In genomic region chrX:102666641-102667040, GRCm38 (mm10) we compare ENCODE assay signal across 50 mouse cellular contexts. TPM values are rescaled to one million over a fixed set of nuclear protein-coding genes. Genes with fewer than 3 reads are reported as not detected.
"Had no signal": no experiment of that assay in that cellular context is flagged by ENCODE, and none has a peak within 500 bp of the region (broad histone marks: within the 10 kb centered on the region; RNA-seq: fewer than 3 reads in every experiment).

No protein-coding gene starts in this region.

- H3K9me3 ChIP-seq: heart, embryonic 13.5 days; heart, embryonic 15.5 days; hindbrain, embryonic 10.5 days; hindbrain, embryonic 12.5 days; hindbrain, embryonic 13.5 days; hindbrain, embryonic 15.5 days; intestine, embryonic 15.5 days; kidney, embryonic 15.5 days had no signal

- H3K4me1 ChIP-seq: heart, embryonic 13.5 days; heart, embryonic 15.5 days; hindbrain, embryonic 10.5 days; hindbrain, embryonic 12.5 days; hindbrain, embryonic 13.5 days; hindbrain, embryonic 15.5 days; intestine, embryonic 15.5 days; kidney, embryonic 15.5 days had no signal

- H3K4me2 ChIP-seq: heart, embryonic 13.5 days; heart, embryonic 15.5 days; hindbrain, embryonic 12.5 days; hindbrain, embryonic 13.5 days; hindbrain, embryonic 14.5 days; hindbrain, embryonic 15.5 days; intestine, embryonic 15.5 days; kidney, embryonic 15.5 days had no signal

- DNase-seq: heart, postnatal 10 days; heart, postnatal 14 days; heart, postnatal 36 days; heart, postnatal 4 days; kidney, adult 11 months; kidney, adult 18-20 months; kidney, adult 2 months; kidney, adult 8-10 months; kidney, adult 9 months; kidney, postnatal 10 days; kidney, postnatal 14 days; kidney, postnatal 25 days; kidney, postnatal 36 days; kidney, postnatal 4 days; layer of hippocampus, adult 9-11 months; layer of hippocampus, postnatal 36 days had no signal

- H3K4me3 ChIP-seq: heart, embryonic 13.5 days; heart, embryonic 15.5 days; hindbrain, embryonic 10.5 days; hindbrain, embryonic 12.5 days; hindbrain, embryonic 13.5 days; hindbrain, embryonic 15.5 days; intestine, embryonic 15.5 days; kidney, embryonic 15.5 days; layer of hippocampus, adult 2 months; left cerebral cortex, adult 2 months had no signal

- ATAC-seq: hindbrain, embryonic 16.5 days; hindbrain, postnatal 0 days; inflammation-experienced regulatory T-cells, adult 6 months; intestine, embryonic 15.5 days; intestine, embryonic 16.5 days; intestine, postnatal 0 days had no signal

- H3K36me3 ChIP-seq: heart, embryonic 13.5 days; heart, embryonic 15.5 days; hindbrain, embryonic 10.5 days; hindbrain, embryonic 12.5 days; hindbrain, embryonic 13.5 days; hindbrain, embryonic 15.5 days; intestine, embryonic 15.5 days; kidney, embryonic 15.5 days had no signal

- H3K9ac ChIP-seq: heart, embryonic 13.5 days; heart, embryonic 15.5 days; hindbrain, embryonic 12.5 days; hindbrain, embryonic 13.5 days; hindbrain, embryonic 14.5 days; hindbrain, embryonic 15.5 days; intestine, embryonic 15.5 days; kidney, embryonic 15.5 days had no signal

- H3K27me3 ChIP-seq: heart, embryonic 15.5 days; hindbrain, embryonic 13.5 days; hindbrain, embryonic 15.5 days; intestine, embryonic 15.5 days had no signal

- H3K27ac ChIP-seq: heart, embryonic 13.5 days; heart, embryonic 15.5 days; hindbrain, embryonic 10.5 days; hindbrain, embryonic 12.5 days; hindbrain, embryonic 13.5 days; hindbrain, embryonic 14.5 days; hindbrain, embryonic 15.5 days; hindbrain, postnatal 0 days; intestine, embryonic 15.5 days; kidney, embryonic 15.5 days; kidney, postnatal 0 days; layer of hippocampus, adult 2 months; left cerebral cortex, adult 2 months had no signal

RNA-seq across cellular contexts. Expression of gene Gm3880, which starts 20.1 kb away (rescaled TPM):
- total RNA-seq: heart, postnatal 10 days; heart, postnatal 14 days; heart, postnatal 25 days; heart, postnatal 36 days; heart, postnatal 4 days; hematopoietic stem cell, adult 5-6 weeks; hindbrain, postnatal 0 days; layer of hippocampus, adult 18-20 months; layer of hippocampus, adult 2 months; layer of hippocampus, adult 8-10 months; layer of hippocampus, postnatal 10 days; layer of hippocampus, postnatal 14 days; layer of hippocampus, postnatal 25 days; layer of hippocampus, postnatal 36 days; left cerebral cortex, adult 18-20 months; left cerebral cortex, adult 2 months; left cerebral cortex, adult 8-10 months had no signal
- polyA plus RNA-seq: heart, embryonic 13.5 days; heart, embryonic 14.5 days; heart, embryonic 15.5 days; heart, embryonic 16.5 days; heart, postnatal 0 days; hindbrain, embryonic 10.5 days; hindbrain, embryonic 11.5 days; hindbrain, embryonic 12.5 days; hindbrain, embryonic 13.5 days; hindbrain, embryonic 14.5 days; hindbrain, embryonic 15.5 days; hindbrain, embryonic 16.5 days; hindbrain, postnatal 0 days; inflammation-experienced regulatory T-cells, adult 6 months; intestine, embryonic 14.5 days; intestine, embryonic 15.5 days; intestine, embryonic 16.5 days; intestine, postnatal 0 days; kidney, adult 2 months; kidney, embryonic 14.5 days; kidney, embryonic 15.5 days; kidney, embryonic 16.5 days; kidney, postnatal 0 days; large intestine, adult 2 months had no signal

RNA-seq across cellular contexts. Expression of gene Gm9112, which starts 40.8 kb away (rescaled TPM):
- total RNA-seq: heart, postnatal 10 days; heart, postnatal 14 days; heart, postnatal 25 days; heart, postnatal 36 days; heart, postnatal 4 days; hematopoietic stem cell, adult 5-6 weeks; hindbrain, postnatal 0 days; layer of hippocampus, adult 18-20 months; layer of hippocampus, adult 2 months; layer of hippocampus, adult 8-10 months; layer of hippocampus, postnatal 10 days; layer of hippocampus, postnatal 14 days; layer of hippocampus, postnatal 25 days; layer of hippocampus, postnatal 36 days; left cerebral cortex, adult 18-20 months; left cerebral cortex, adult 2 months; left cerebral cortex, adult 8-10 months had no signal
- polyA plus RNA-seq: heart, embryonic 13.5 days; heart, embryonic 14.5 days; heart, embryonic 15.5 days; heart, embryonic 16.5 days; heart, postnatal 0 days; hindbrain, embryonic 10.5 days; hindbrain, embryonic 11.5 days; hindbrain, embryonic 12.5 days; hindbrain, embryonic 13.5 days; hindbrain, embryonic 14.5 days; hindbrain, embryonic 15.5 days; hindbrain, embryonic 16.5 days; hindbrain, postnatal 0 days; inflammation-experienced regulatory T-cells, adult 6 months; intestine, embryonic 14.5 days; intestine, embryonic 15.5 days; intestine, postnatal 0 days; kidney, adult 2 months; kidney, embryonic 14.5 days; kidney, embryonic 15.5 days; kidney, embryonic 16.5 days; kidney, postnatal 0 days; large intestine, adult 2 months had no signal

RNA-seq across cellular contexts. Expression of gene Dmrtc1b, which starts 41.0 kb away (rescaled TPM):
- total RNA-seq: heart, postnatal 10 days; heart, postnatal 14 days; heart, postnatal 25 days; heart, postnatal 36 days; heart, postnatal 4 days; hematopoietic stem cell, adult 5-6 weeks; hindbrain, postnatal 0 days; layer of hippocampus, adult 18-20 months; layer of hippocampus, adult 2 months; layer of hippocampus, adult 8-10 months; layer of hippocampus, postnatal 10 days; layer of hippocampus, postnatal 14 days; layer of hippocampus, postnatal 25 days; layer of hippocampus, postnatal 36 days; left cerebral cortex, adult 18-20 months; left cerebral cortex, adult 2 months; left cerebral cortex, adult 8-10 months had no signal
- polyA plus RNA-seq: heart, embryonic 13.5 days; heart, embryonic 14.5 days; heart, embryonic 15.5 days; heart, embryonic 16.5 days; heart, postnatal 0 days; hindbrain, embryonic 10.5 days; hindbrain, embryonic 11.5 days; hindbrain, embryonic 12.5 days; hindbrain, embryonic 13.5 days; hindbrain, embryonic 14.5 days; hindbrain, embryonic 15.5 days; hindbrain, embryonic 16.5 days; hindbrain, postnatal 0 days; inflammation-experienced regulatory T-cells, adult 6 months; intestine, embryonic 14.5 days; intestine, embryonic 15.5 days; intestine, embryonic 16.5 days; intestine, postnatal 0 days; kidney, adult 2 months; kidney, embryonic 14.5 days; kidney, embryonic 15.5 days; kidney, embryonic 16.5 days; kidney, postnatal 0 days; large intestine, adult 2 months had no signal
